Mouse (Mus musculus) skeletal muscle tissue, postnatal 0 days (tissue): ENCODE results near the gene Lrrc30. TPM values are rescaled to one million over a fixed set of nuclear protein-coding genes. Genes with fewer than 3 reads are reported as not detected.

Experiments
- polyA plus RNA-seq: library from polyadenylated mRNA; unstranded; fragments of >200 nt; fragmentation: Nextera tagmentation; extraction: Ambion mirVana; gene quantifications from 2 replicates; pipeline ENCODE4 v1.2.1, GENCODE M21; 2015

Gene Lrrc30
- 7.1 and 7.9 TPM in 2 replicates for polyA plus RNA-seq

GRCm38 (mm10) chr17:67632676-67633339 is at the start of gene Lrrc30:
TSS of gene Lrrc30 (minus strand) at chr17:67632723.

Other genes starting within 250 kb of the Lrrc30 start
- gene Lama1, start 64.5 kb upstream of the Lrrc30 start, polyA plus RNA-seq, result 0.04 and 0.13 TPM in 2 replicates